Comparison of ENCODE assay signal across 8 mouse cellular contexts in genomic region chr1:88700961-88701861, GRCm38 (mm10). TPM values are rescaled to one million over a fixed set of nuclear protein-coding genes. Genes with fewer than 3 reads are reported as not detected.
DNase-seq lines count a peak whose midpoint lies in the region; ATAC-seq lines count a peak whose summit lies in the region.

No protein-coding gene starts in this region.

- H3K4me1 ChIP-seq in embryonic facial prominence, embryonic 11.5 days (ENCODE audit: control insufficient read depth, insufficient read depth, low read length), result no peaks in the 10 kb centered on the region; the same call in 1 of the 2 replicates
- peaks cover 7% of the 10 kb centered on the region for H3K4me1 ChIP-seq in heart, embryonic 16.5 days (ENCODE audit: control insufficient read depth, insufficient read depth, low read length)

- H3K27ac ChIP-seq in embryonic facial prominence, embryonic 11.5 days (replicated peaks; ENCODE audit: low read depth, low read length), result peak overlapping the region; percentile 83
- peak overlapping the region; percentile 89 for H3K27ac ChIP-seq in heart, embryonic 16.5 days (ENCODE audit: low read length)

- ATAC-seq in embryonic facial prominence, embryonic 11.5 days (replicated peaks; ENCODE audit: insufficient number of reproducible peaks, low FRiP score, low TSS enrichment, low read depth), result peak; percentile 30; the same call in 1 of the 2 replicates
- peak; percentile 64 for ATAC-seq in heart, embryonic 16.5 days (replicated peaks; ENCODE audit: extremely low read depth, insufficient read depth, low FRiP score)
- no peak for ATAC-seq in monocyte, adult 5-6 weeks (replicated peaks; ENCODE audit: insufficient number of reproducible peaks, low FRiP score, low TSS enrichment, poor library complexity, severe bottlenecking)

- H3K4me3 ChIP-seq in embryonic facial prominence, embryonic 11.5 days (ENCODE audit: low read depth, low read length), result peak overlapping the region; percentile 78
- H3K4me3 ChIP-seq in heart, embryonic 16.5 days (ENCODE audit: low read length), result peak overlapping the region; percentile 76

- H3K9ac ChIP-seq in embryonic facial prominence, embryonic 11.5 days (replicated peaks; ENCODE audit: low read length), result peak overlapping the region; percentile 85
- peak overlapping the region; percentile 90 for H3K9ac ChIP-seq in heart, embryonic 16.5 days (ENCODE audit: low read length)

- H3K36me3 ChIP-seq in embryonic facial prominence, embryonic 11.5 days (replicated peaks; ENCODE audit: control insufficient read depth, insufficient read depth, low read depth, low read length), result no peaks in the 10 kb centered on the region
- H3K36me3 ChIP-seq in heart, embryonic 16.5 days (ENCODE audit: control insufficient read depth, insufficient read depth), result no peaks in the 10 kb centered on the region

- H3K4me2 ChIP-seq in embryonic facial prominence, embryonic 11.5 days (ENCODE audit: low read depth, low read length), result peak overlapping the region; percentile 84
- H3K4me2 ChIP-seq in heart, embryonic 16.5 days (ENCODE audit: low read depth, low read length), result peak overlapping the region; percentile 87

- WGBS in embryonic facial prominence, embryonic 11.5 days, result under 1% methylated on average over 67 of the region's 78 CpGs
- WGBS in heart, embryonic 16.5 days, result under 1% methylated on average over 78 of the region's 78 CpGs

- no peaks in the 10 kb centered on the region for H3K9me3 ChIP-seq in embryonic facial prominence, embryonic 11.5 days (replicated peaks; ENCODE audit: control insufficient read depth, low read length)
- no peaks in the 10 kb centered on the region for H3K9me3 ChIP-seq in heart, embryonic 16.5 days (replicated peaks; ENCODE audit: control insufficient read depth, low read length)

- DNase-seq in B cell, adult 2 months, result peak; percentile 43 to 48
- peak; percentile 59 to 60 for DNase-seq in adrenal gland, adult 18-20 months (ENCODE audit: low spot score in 2 of 2)
- peak; percentile 54 for DNase-seq in embryonic facial prominence, embryonic 11.5 days (ENCODE audit: low spot score)
- peak; percentile 17 to 53 for DNase-seq in kidney, postnatal 36 days
- DNase-seq in lung, postnatal 14 days, result peak; percentile 49
- peak; percentile 68 for DNase-seq in retina, postnatal 1 day

- no peaks in the 10 kb centered on the region for H3K27me3 ChIP-seq in embryonic facial prominence, embryonic 11.5 days (ENCODE audit: control insufficient read depth, insufficient read depth, low read length)
- no peaks in the 10 kb centered on the region for H3K27me3 ChIP-seq in heart, embryonic 16.5 days (ENCODE audit: control insufficient read depth, insufficient read depth, low read length)

RNA-seq across cellular contexts. Expression of gene Arl4c, which starts 0.8 kb away (rescaled TPM):
- 10 to 100 TPM in 1 of 2 experiments, 1 to 10 TPM in 1; 9.8 to 10.3 TPM for total RNA-seq in adrenal gland, adult 18-20 months (2021)
- 6.4 and 6.7 TPM in 2 replicates for polyA plus RNA-seq in embryonic facial prominence, embryonic 11.5 days (2014; fragmentation: Nextera tagmentation; extraction: Ambion mirVana)
- 7.7 and 7.9 TPM in 2 replicates for polyA plus RNA-seq in heart, embryonic 16.5 days (2015; fragmentation: Nextera tagmentation; extraction: Ambion mirVana)
- 176 to 204 TPM (median 187 TPM) in 3 replicates for total RNA-seq in monocyte, adult 5-6 weeks (2017)

Comparison
In these comparisons a context has a peak if more than half of its experiments do, and no peak if none do; other contexts are left out.
1. RNA of gene Arl4c, which starts 0.8 kb away (total RNA-seq): 176 to 204 TPM in monocyte, adult 5-6 weeks; 9.8 to 10.3 TPM in adrenal gland, adult 18-20 months; every median in the first group is over 10 times any median in the second.
2. Peak in every context shown above with its lines, with median percentiles within 50 percentile points of each other: DNase-seq.